1 mouse cellular context compared by ENCODE assay signal in the genomic region with DNA sequence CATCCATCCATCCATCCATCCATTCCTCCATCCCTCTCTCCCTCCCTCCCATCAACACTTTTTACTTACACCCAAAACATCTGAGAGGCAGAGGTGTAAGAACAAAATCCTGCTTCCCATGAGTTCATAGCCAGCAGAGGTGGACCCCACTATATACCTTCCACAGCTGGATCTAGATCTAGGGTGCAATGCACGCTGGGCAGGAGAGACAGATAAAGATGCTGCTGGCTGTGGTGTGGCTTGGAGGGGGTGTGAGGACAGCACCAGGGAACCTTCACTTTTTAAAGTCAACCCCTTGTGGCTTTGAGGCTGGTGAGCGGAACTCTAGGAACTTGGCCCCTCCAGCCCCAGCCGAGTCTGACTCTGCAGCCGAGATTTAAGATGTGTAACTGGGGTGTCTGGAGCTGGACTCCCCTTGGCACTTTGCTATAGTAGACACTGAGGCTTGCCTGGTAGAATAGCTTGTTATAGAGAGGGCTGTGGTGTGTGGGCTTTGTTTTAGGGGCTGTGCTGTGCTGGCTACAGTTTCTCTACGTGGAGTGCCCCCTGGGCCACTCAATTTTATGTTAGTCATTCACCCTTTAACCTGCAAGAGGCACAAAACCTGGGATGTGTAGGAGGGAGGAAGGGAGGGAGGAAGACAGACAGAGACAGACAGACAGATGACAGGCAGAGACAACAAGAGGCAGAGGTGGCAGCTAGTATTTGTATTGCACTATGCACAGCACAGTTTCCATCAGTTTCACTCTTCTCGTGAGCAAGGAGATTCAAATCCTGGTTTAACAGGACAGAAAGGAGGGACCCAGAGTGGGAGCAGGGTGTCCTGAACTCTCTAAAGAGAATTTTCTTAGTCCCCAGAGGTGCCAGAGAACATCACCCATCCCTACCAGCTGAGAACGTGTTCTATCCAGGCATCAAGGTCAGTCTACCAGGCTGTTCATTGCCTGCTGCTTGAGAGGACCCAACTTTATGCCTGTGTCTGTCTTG.
TF ChIP-seq lines count a peak whose summit lies in the region.

No protein-coding gene starts in this region.

TF ChIP-seq in CH12.LX, 34 proteins besides CTCF, POLR2A, EP300 and RAD21 (continued from another document):
- peak; percentile 4; the same call in 1 of the 2 replicates for TF ChIP-seq SMC3 (IDR thresholded peaks at IDR 0.05; ENCODE audit: low read depth, low read length)
- TF ChIP-seq POLR2AphosphoS2 (IDR thresholded peaks at IDR 0.05; ENCODE audit: low read depth, low read length) = peak; percentile 50; the same call in 1 of the 2 replicates
- TF ChIP-seq SIN3A (IDR thresholded peaks at IDR 0.05; ENCODE audit: low read length) = peak; percentile 78
